ENCODE assay signal across 9 mouse cellular contexts in the genomic region with DNA sequence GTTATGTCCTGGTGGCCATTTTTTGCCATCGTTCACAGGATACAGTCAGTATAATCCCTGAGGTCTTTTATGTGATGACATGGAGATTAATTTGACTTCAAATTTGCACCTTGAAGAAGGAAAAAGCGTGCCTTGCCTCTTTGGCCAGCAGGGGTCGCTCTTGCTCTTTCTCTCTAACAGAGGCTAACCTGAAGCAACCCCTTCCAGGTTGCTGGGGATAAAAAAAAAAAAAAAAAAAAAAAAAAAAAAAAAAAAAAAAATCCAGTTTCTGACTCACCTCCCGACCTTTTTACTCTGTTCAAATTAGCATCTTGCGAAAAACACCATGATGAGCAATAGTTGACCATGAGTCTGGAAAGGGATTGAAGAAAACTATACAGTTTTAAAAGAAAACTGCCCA. TPM values are rescaled to one million over a fixed set of nuclear protein-coding genes. Genes with fewer than 3 reads are reported as not detected.
DNase-seq lines count a peak whose midpoint lies in the region; ATAC-seq and TF ChIP-seq lines count a peak whose summit lies in the region.
"Had no signal": no experiment of that assay in that cellular context is flagged by ENCODE, and none has a peak within 500 bp of the region (broad histone marks: within the 10 kb centered on the region; RNA-seq: fewer than 3 reads in every experiment).

No protein-coding gene starts in this region.

- no peak overlapping the region for H3K9ac ChIP-seq in kidney, embryonic 16.5 days (replicated peaks; ENCODE audit: low read length)
- H3K9ac ChIP-seq in hindbrain, embryonic 14.5 days: no peak overlapping the region

- no peaks in the 10 kb centered on the region for H3K36me3 ChIP-seq in kidney, adult 2 months (ENCODE audit: control insufficient read depth, insufficient read depth, low read length)
- H3K36me3 ChIP-seq in kidney, embryonic 16.5 days (ENCODE audit: insufficient read depth, low read length): no peaks in the 10 kb centered on the region
- no peaks in the 10 kb centered on the region for H3K36me3 ChIP-seq in hindbrain, embryonic 14.5 days (replicated peaks; ENCODE audit: control insufficient read depth, insufficient read depth)

- TF ChIP-seq POLR2A in kidney, adult 2 months (IDR thresholded peaks at IDR 0.05; ENCODE audit: low read depth, low read length): no peak
- no peak for TF ChIP-seq POLR2A in bone marrow macrophage, adult 2 months (IDR thresholded peaks at IDR 0.05; ENCODE audit: borderline replicate concordance, low read depth, low read length)

- no peak for ATAC-seq in kidney, embryonic 16.5 days (ENCODE audit: low FRiP score, low TSS enrichment)
- ATAC-seq in erythroblast, adult 5-6 weeks (replicated peaks; ENCODE audit: low FRiP score, poor library complexity, severe bottlenecking): peak; percentile 60; the same call in 1 of the 2 replicates
- ATAC-seq in hindbrain, embryonic 14.5 days (ENCODE audit: low FRiP score): no peak

- H3K27ac ChIP-seq in kidney, adult 2 months (ENCODE audit: insufficient read depth, low read depth, low read length): no peak overlapping the region
- H3K27ac ChIP-seq in kidney, embryonic 16.5 days (ENCODE audit: low read length): no peak overlapping the region
- no peak overlapping the region for H3K27ac ChIP-seq in bone marrow macrophage, adult 2 months (ENCODE audit: insufficient read depth, low read depth, low read length)
- H3K27ac ChIP-seq in hindbrain, embryonic 14.5 days: no peak overlapping the region

- no peaks in the 10 kb centered on the region for H3K9me3 ChIP-seq in kidney, embryonic 16.5 days (ENCODE audit: low read length)
- H3K9me3 ChIP-seq in hindbrain, embryonic 14.5 days (ENCODE audit: control insufficient read depth, low read length): no peaks in the 10 kb centered on the region

- peak; percentile 82 for TF ChIP-seq CTCF in kidney, adult 2 months (conservative IDR thresholded peaks at IDR 0.05; ENCODE audit: insufficient read depth, insufficient read length, low read depth, low read length)
- TF ChIP-seq CTCF in bone marrow macrophage, adult 2 months (IDR thresholded peaks at IDR 0.05; ENCODE audit: low read depth, low read length): peak; percentile 55

- H3K27me3 ChIP-seq in kidney, adult 2 months (replicated peaks; ENCODE audit: control insufficient read depth, insufficient read depth, low read length): no peaks in the 10 kb centered on the region
- H3K27me3 ChIP-seq in kidney, embryonic 16.5 days (ENCODE audit: insufficient read depth, low read length): 0 out of 2 replicates have a peak, but pooled peaks cover 4% of the 10 kb centered on the region
- H3K27me3 ChIP-seq in hindbrain, embryonic 14.5 days (ENCODE audit: control insufficient read depth, insufficient read depth, low read length): no peaks in the 10 kb centered on the region

- peaks cover 9% of the 10 kb centered on the region for H3K4me1 ChIP-seq in kidney, adult 2 months (ENCODE audit: control insufficient read depth, insufficient read depth, low read length)
- no peaks in the 10 kb centered on the region for H3K4me1 ChIP-seq in kidney, embryonic 16.5 days (ENCODE audit: insufficient read depth, low read length)
- no peaks in the 10 kb centered on the region for H3K4me1 ChIP-seq in bone marrow macrophage, adult 2 months (ENCODE audit: control insufficient read depth, insufficient read depth, low read length)
- no peaks in the 10 kb centered on the region for H3K4me1 ChIP-seq in hindbrain, embryonic 14.5 days (replicated peaks; ENCODE audit: control insufficient read depth, insufficient read depth, low read length)

- intact Hi-C loops in left cerebral cortex, postnatal 25 days (cut with DNase I): loop anchor here (2.0 kb wide), 2 partner anchors 540 to 818 kb away; no protein-coding TSS in a partner anchor

- H3K4me3 ChIP-seq in kidney, adult 2 months (ENCODE audit: insufficient read depth, low read depth, low read length): no peak overlapping the region
- no peak overlapping the region for H3K4me3 ChIP-seq in kidney, embryonic 16.5 days (ENCODE audit: low read length)
- H3K4me3 ChIP-seq in bone marrow macrophage, adult 2 months (ENCODE audit: insufficient read depth, low read length): no peak overlapping the region
- no peak overlapping the region for H3K4me3 ChIP-seq in hindbrain, embryonic 14.5 days (replicated peaks; ENCODE audit: low read length)

- DNase-seq in kidney, adult 2 months: peak; percentile 76
- DNase-seq in hindbrain, embryonic 14.5 days (ENCODE audit: low spot score): peak; percentile 95
- peak; percentile 81 to 88 for DNase-seq in left cerebral cortex, postnatal 25 days (ENCODE audit: low spot score in 2 of 2)
- peak; percentile 63 for DNase-seq in ovary, postnatal 10 days (ENCODE audit: low spot score)
- peak; percentile 70 for DNase-seq in thymus, postnatal 14 days

- no peak overlapping the region for H3K4me2 ChIP-seq in kidney, embryonic 16.5 days (replicated peaks; ENCODE audit: low read depth, low read length)
- no peak overlapping the region for H3K4me2 ChIP-seq in hindbrain, embryonic 14.5 days (replicated peaks)

- 3% methylated on average over 5 of the region's 5 CpGs for WGBS in kidney, adult 2 months
- 6% methylated on average over 5 of the region's 5 CpGs for WGBS in kidney, embryonic 16.5 days
- WGBS in hindbrain, embryonic 14.5 days: 10% methylated on average over 5 of the region's 5 CpGs

RNA-seq across cellular contexts. Expression of a gene that starts 26.9 kb away (rescaled TPM):
- 0.13 and 0.23 TPM in 2 replicates for polyA plus RNA-seq in kidney, adult 2 months (2012; rRNA removed)
- 1.5 and 1.8 TPM in 2 replicates for polyA plus RNA-seq in kidney, embryonic 16.5 days (2015; fragmentation: Nextera tagmentation; extraction: Ambion mirVana)
- polyA plus RNA-seq in bone marrow macrophage, adult 2 months (2012; ENCODE audit: insufficient read depth, insufficient read length, missing spikeins): not detected in 2 replicates
- not detected in 2 replicates for total RNA-seq in erythroblast, adult 5-6 weeks (2015; ENCODE audit: low replicate concordance)
- total RNA-seq in erythroblast, adult 5-6 weeks (2017; ENCODE audit: low replicate concordance): not detected in 2 replicates
- 0.14 TPM in 1 of 2 replicates, not detected in the other for polyA plus RNA-seq in hindbrain, embryonic 14.5 days (2014; fragmentation: Nextera tagmentation; extraction: Ambion mirVana)
- total RNA-seq in left cerebral cortex, postnatal 25 days (2021): not detected

RNA-seq across cellular contexts. Expression of a gene that starts 28.1 kb away (rescaled TPM):
- polyA plus RNA-seq in kidney, adult 2 months (2012; rRNA removed): 2.7 and 3.5 TPM in 2 replicates
- polyA plus RNA-seq in kidney, embryonic 16.5 days (2015; fragmentation: Nextera tagmentation; extraction: Ambion mirVana): 22.2 and 22.3 TPM in 2 replicates
- not detected in 2 replicates for polyA plus RNA-seq in bone marrow macrophage, adult 2 months (2012; ENCODE audit: insufficient read depth, insufficient read length, missing spikeins)
- total RNA-seq in erythroblast, adult 5-6 weeks (2015; ENCODE audit: low replicate concordance): not detected in 2 replicates
- total RNA-seq in erythroblast, adult 5-6 weeks (2017; ENCODE audit: low replicate concordance): not detected in 2 replicates
- polyA plus RNA-seq in hindbrain, embryonic 14.5 days (2014; fragmentation: Nextera tagmentation; extraction: Ambion mirVana): 0.32 TPM in 1 of 2 replicates, not detected in the other
- not detected for total RNA-seq in left cerebral cortex, postnatal 25 days (2021)

RNA-seq across cellular contexts. Expression of a gene that starts 42.8 kb away (rescaled TPM):
- polyA plus RNA-seq in kidney, adult 2 months (2012; rRNA removed): not detected in 2 replicates
- 0.09 TPM in 2 replicates for polyA plus RNA-seq in kidney, embryonic 16.5 days (2015; fragmentation: Nextera tagmentation; extraction: Ambion mirVana)
- polyA plus RNA-seq in bone marrow macrophage, adult 2 months (2012; ENCODE audit: insufficient read depth, insufficient read length, missing spikeins): not detected in 2 replicates
- total RNA-seq in erythroblast, adult 5-6 weeks (2015; ENCODE audit: low replicate concordance): not detected in 2 replicates
- total RNA-seq in erythroblast, adult 5-6 weeks (2017; ENCODE audit: low replicate concordance): not detected in 2 replicates
- polyA plus RNA-seq in hindbrain, embryonic 14.5 days (2014; fragmentation: Nextera tagmentation; extraction: Ambion mirVana): not detected in 2 replicates
- 10 to 100 TPM; 10.3 TPM for total RNA-seq in left cerebral cortex, postnatal 25 days (2021)
- polyA plus RNA-seq: stomach, embryonic 14.5 days had no signal

RNA-seq across cellular contexts. Expression of a gene that starts 56.3 kb away (rescaled TPM):
- not detected in 2 replicates for polyA plus RNA-seq in kidney, adult 2 months (2012; rRNA removed)
- polyA plus RNA-seq in kidney, embryonic 16.5 days (2015; fragmentation: Nextera tagmentation; extraction: Ambion mirVana): 0.21 and 0.60 TPM in 2 replicates
- not detected in 2 replicates for polyA plus RNA-seq in bone marrow macrophage, adult 2 months (2012; ENCODE audit: insufficient read depth, insufficient read length, missing spikeins)
- not detected in 2 replicates for total RNA-seq in erythroblast, adult 5-6 weeks (2015; ENCODE audit: low replicate concordance)
- total RNA-seq in erythroblast, adult 5-6 weeks (2017; ENCODE audit: low replicate concordance): 0.70 TPM in 1 of 2 replicates, not detected in the other
- not detected in 2 replicates for polyA plus RNA-seq in hindbrain, embryonic 14.5 days (2014; fragmentation: Nextera tagmentation; extraction: Ambion mirVana)
- total RNA-seq in left cerebral cortex, postnatal 25 days (2021): not detected
- polyA plus RNA-seq: stomach, embryonic 14.5 days had no signal
